Mouse (Mus musculus): Measurements from ENCODE around the gene Snx5. TPM values are rescaled to one million over a fixed set of nuclear protein-coding genes. Genes with fewer than 3 reads are reported as not detected.
A peak's percentile ranks its signal among the peaks of the same experiment; 100 is the strongest.

The Snx5 gene
- total RNA-seq (2021): 10 to 100 TPM; 51.5 to 55.3 TPM
- 22.2 and 39.7 TPM in 2 replicates for polyA plus RNA-seq (2012; rRNA removed)
- long read RNA-seq, transcript Snx5-202 (14 exons, 2,512 nt): minor isoform, 15 of 75 reads
- long read RNA-seq, transcript Snx5-201 (13 exons, 2,419 nt): major isoform, 49 of 75 reads
- long read RNA-seq, partial matches to known transcripts: 1 of 75 reads
- long read RNA-seq, other reads (novel, unspliced or antisense): 10 of 75 reads

DNA sequence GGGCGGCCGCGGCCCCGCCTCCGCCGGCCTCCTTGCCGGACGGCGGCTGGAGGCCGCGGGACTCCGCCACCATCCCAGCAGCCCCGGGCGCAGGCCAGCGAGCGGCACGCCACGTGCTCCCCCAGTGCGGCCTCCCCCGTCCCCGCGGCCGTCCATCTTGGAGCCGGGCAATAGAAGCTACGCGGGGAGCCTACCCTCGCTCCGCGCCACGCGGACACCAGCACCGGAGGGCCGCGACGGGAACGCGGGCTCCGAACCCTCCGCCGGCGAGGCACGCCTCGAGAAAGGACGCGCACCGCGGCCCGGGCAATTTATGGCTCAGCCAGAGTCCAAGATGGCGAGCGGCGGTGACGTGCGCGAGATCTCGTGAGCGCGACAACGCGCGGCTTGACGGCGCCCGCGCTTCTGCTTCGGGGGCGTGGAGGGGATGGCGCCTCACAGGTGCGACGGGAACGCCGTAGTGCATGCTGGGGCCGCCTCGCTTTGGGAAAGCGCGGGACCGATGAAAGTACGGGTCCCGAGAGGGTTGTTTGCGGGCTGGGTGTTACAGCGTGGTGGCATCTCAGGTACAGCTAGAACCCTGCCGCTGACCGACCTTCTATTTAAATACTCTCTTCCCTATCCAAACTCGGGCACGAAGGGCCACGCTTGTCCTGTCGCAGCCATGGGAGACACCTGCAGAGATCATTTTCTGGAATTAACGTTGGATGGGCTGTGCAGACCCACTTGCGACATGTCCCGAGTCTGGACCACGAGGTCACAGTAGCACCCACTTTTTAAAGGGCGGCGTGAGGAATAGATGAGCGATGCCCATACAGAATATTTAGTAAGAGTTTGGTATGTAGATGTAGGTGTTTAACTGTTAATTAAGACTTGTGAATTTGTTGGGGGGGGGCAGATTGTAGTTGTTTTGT, at the start of gene Snx5, which contains the start of gene Mgme1:
Gene Snx5 (minus strand): TSS at position 400 of the 914 bp plus-strand sequence.
Gene Mgme1 (plus strand): TSS at position 157 of the 914 bp plus-strand sequence.
- peak; percentile 94 to 95 for DNase-seq
- Histone ChIP-seq H3K27me3 (ENCODE audit: control insufficient read depth, insufficient read depth, low read length) (no peaks in the 10 kb centered on the region), H3K4me3 (peak within 1 kb of the TSS; percentile 97), H3K27ac (peak within 1 kb of the TSS; percentile 99), H3K4me1 (ENCODE audit: control insufficient read depth, insufficient read depth, low read length) (peaks cover 1% of the 10 kb centered on the region), H3K79me2 (replicated peaks; ENCODE audit: control insufficient read depth, insufficient read depth, low read length) (peaks cover 1% of the 10 kb centered on the region), H3K36me3 (ENCODE audit: control insufficient read depth, insufficient read depth, low read length) (peaks cover 19% of the 10 kb centered on the region), H3K9ac (ENCODE audit: low read depth, low read length) (peak within 1 kb of the TSS; percentile 97)
- 1% methylated on average over 93 of the region's 93 CpGs for WGBS
- TF ChIP-seq EP300 (IDR thresholded peaks at IDR 0.05; ENCODE audit: insufficient read depth, low read depth, low read length) (0 out of 2 replicates have a peak, but pooled peaks have one; percentile 22), CTCF (IDR thresholded peaks at IDR 0.05) (no peak), POLR2A (IDR thresholded peaks at IDR 0.05; ENCODE audit: insufficient read depth, low read depth, low read length) (peak; percentile 58)
- intact Hi-C loops (cut with DNase I): loop anchor here (2.0 to 5.0 kb wide), 2 partner anchors 98 to 263 kb away; partner anchors contain the start of genes Kat14 and Pet117

DNA sequence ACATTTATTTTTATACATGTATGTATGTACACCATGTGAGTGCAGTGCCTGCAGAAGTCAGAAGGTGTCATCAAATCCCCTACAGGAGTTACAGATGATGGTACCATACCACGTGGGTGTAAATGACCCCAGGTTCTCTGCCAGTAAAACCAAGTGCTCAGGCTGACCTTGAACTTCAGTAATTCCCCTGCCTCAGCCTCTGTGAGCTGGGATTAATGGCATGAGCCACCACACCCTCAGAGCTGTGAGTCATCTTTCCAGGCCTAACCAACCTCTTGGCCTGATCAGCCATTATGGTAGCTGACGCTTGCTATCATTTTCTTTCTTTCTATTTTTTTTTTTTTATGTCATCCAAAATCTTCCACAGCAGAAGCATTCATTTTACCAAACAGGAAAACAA, 40.7 kb upstream of the Snx5 start:
- intact Hi-C loops (cut with DNase I): no loop called here
- Histone ChIP-seq H3K79me2 (replicated peaks; ENCODE audit: control insufficient read depth, insufficient read depth, low read length) (no peaks in the 10 kb centered on the region), H3K27me3 (ENCODE audit: control insufficient read depth, insufficient read depth, low read length) (no peaks in the 10 kb centered on the region), H3K9ac (ENCODE audit: low read depth, low read length) (no peak overlapping the region), H3K36me3 (ENCODE audit: control insufficient read depth, insufficient read depth, low read length) (no peaks in the 10 kb centered on the region), H3K4me3 (no peak overlapping the region), H3K27ac (no peak overlapping the region), H3K4me1 (ENCODE audit: control insufficient read depth, insufficient read depth, low read length) (no peaks in the 10 kb centered on the region)
- TF ChIP-seq CTCF (IDR thresholded peaks at IDR 0.05) (no peak), EP300 (IDR thresholded peaks at IDR 0.05; ENCODE audit: insufficient read depth, low read depth, low read length) (no peak), POLR2A (IDR thresholded peaks at IDR 0.05; ENCODE audit: insufficient read depth, low read depth, low read length) (no peak)
- WGBS: 74% methylated on average over 2 of the region's 2 CpGs
- DNase-seq: no peak

DNA sequence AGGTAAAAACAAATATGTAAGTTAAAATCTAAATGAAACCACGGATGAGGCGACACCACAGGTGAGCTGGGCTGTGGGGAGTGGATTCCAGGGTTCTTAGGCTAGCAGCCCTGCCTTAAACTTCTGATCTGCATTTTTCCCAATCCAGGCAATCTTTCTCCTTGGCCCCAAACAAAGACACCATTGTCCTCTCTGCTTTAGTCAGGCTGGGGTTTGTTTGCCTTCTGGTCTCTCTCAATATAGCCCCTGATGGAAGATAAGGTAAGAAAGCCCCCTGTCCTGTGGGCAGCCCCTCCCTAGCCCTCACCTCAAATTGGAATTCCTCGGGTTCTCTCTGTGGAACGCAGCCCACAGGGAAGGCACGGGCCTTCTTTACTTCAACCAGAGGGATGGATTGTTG, 39.6 kb upstream of the Snx5 start:
- Histone ChIP-seq H3K4me1 (ENCODE audit: control insufficient read depth, insufficient read depth, low read length) (no peaks in the 10 kb centered on the region), H3K79me2 (replicated peaks; ENCODE audit: control insufficient read depth, insufficient read depth, low read length) (no peaks in the 10 kb centered on the region), H3K27me3 (ENCODE audit: control insufficient read depth, insufficient read depth, low read length) (no peaks in the 10 kb centered on the region), H3K36me3 (ENCODE audit: control insufficient read depth, insufficient read depth, low read length) (no peaks in the 10 kb centered on the region), H3K4me3 (no peak overlapping the region), H3K27ac (no peak overlapping the region), H3K9ac (ENCODE audit: low read depth, low read length) (no peak overlapping the region)
- WGBS: 58% methylated on average over 5 of the region's 5 CpGs
- TF ChIP-seq CTCF (IDR thresholded peaks at IDR 0.05) (no peak), POLR2A (IDR thresholded peaks at IDR 0.05; ENCODE audit: insufficient read depth, low read depth, low read length) (no peak), EP300 (IDR thresholded peaks at IDR 0.05; ENCODE audit: insufficient read depth, low read depth, low read length) (no peak)
- intact Hi-C loops (cut with DNase I): no loop called here
- DNase-seq: no peak

DNA sequence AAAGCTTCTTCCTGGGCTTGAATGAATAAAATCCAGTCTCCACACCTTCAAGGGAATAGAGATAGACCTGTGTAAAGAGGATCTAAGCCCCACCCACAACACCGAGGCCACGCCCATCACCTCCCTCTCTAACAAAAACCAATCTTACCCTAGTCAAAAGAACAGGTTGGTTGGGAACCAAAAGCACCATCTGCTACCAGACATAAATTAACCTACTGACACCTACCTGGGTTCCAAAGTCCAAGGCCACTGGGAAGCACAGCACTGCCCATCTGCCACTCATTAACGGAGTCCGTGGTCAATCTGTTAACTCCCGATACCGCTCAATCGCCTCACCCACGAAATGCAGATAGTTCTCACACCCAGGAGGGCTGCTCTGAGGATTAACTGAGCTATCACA, 37.9 kb upstream of the Snx5 start:
- no peak overlapping the region for H3K9ac ChIP-seq (ENCODE audit: low read depth, low read length)
- no peaks in the 10 kb centered on the region for H3K36me3 ChIP-seq (ENCODE audit: control insufficient read depth, insufficient read depth, low read length)
- H3K27ac ChIP-seq: no peak overlapping the region
- no peaks in the 10 kb centered on the region for H3K4me1 ChIP-seq (ENCODE audit: control insufficient read depth, insufficient read depth, low read length)
- WGBS: 44% methylated on average over 8 of the region's 8 CpGs
- intact Hi-C loops (cut with DNase I): loop anchor here (5.0 kb wide), 1 partner anchor 144 kb away; no protein-coding TSS in a partner anchor
- no peak for TF ChIP-seq EP300 (IDR thresholded peaks at IDR 0.05; ENCODE audit: insufficient read depth, low read depth, low read length)
- TF ChIP-seq POLR2A (IDR thresholded peaks at IDR 0.05; ENCODE audit: insufficient read depth, low read depth, low read length): no peak
- TF ChIP-seq CTCF (IDR thresholded peaks at IDR 0.05): no peak
- H3K27me3 ChIP-seq (ENCODE audit: control insufficient read depth, insufficient read depth, low read length): no peaks in the 10 kb centered on the region
- H3K79me2 ChIP-seq (replicated peaks; ENCODE audit: control insufficient read depth, insufficient read depth, low read length): no peaks in the 10 kb centered on the region
- no peak overlapping the region for H3K4me3 ChIP-seq
- DNase-seq: no peak

DNA sequence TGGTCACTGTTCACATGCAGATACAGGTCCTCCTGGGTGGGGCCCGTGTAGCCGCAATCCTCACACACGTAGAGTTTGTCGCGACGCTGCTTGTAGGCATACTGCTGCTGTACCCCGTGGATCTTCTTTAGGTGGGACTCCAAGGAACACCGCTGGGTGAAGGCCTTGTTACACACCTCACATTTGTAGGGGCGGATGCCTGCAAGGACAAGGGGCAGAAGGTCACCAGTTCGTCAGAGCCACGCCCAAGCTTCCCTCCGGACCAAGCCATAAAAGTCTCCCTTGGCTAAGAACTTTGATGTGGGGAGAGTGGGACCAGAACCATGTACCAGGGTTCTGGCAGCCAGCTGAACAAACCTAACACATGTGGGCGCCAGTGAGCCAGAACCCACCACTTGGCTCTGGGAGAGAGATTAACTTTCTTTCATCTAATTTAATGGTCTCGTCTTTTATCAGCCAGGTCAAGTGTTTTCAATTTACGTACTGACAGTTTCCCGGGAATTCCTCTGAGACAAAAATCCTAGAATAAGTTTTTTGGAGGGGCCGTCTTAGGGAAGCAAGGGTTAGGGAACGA, 35.1 kb upstream of the Snx5 start:
- no peak overlapping the region for H3K4me3 ChIP-seq
- H3K4me1 ChIP-seq (ENCODE audit: control insufficient read depth, insufficient read depth, low read length): no peaks in the 10 kb centered on the region
- WGBS: 70% methylated on average over 18 of the region's 18 CpGs
- no peaks in the 10 kb centered on the region for H3K79me2 ChIP-seq (replicated peaks; ENCODE audit: control insufficient read depth, insufficient read depth, low read length)
- intact Hi-C loops (cut with DNase I): loop anchor here (5.0 kb wide), 1 partner anchor 146 kb away; no protein-coding TSS in a partner anchor
- no peaks in the 10 kb centered on the region for H3K27me3 ChIP-seq (ENCODE audit: control insufficient read depth, insufficient read depth, low read length)
- TF ChIP-seq POLR2A (IDR thresholded peaks at IDR 0.05; ENCODE audit: insufficient read depth, low read depth, low read length) (no peak), CTCF (IDR thresholded peaks at IDR 0.05) (peak; percentile 57)
- no peak overlapping the region for H3K9ac ChIP-seq (ENCODE audit: low read depth, low read length)
- no peak for DNase-seq
- no peaks in the 10 kb centered on the region for H3K36me3 ChIP-seq (ENCODE audit: control insufficient read depth, insufficient read depth, low read length)
- no peak overlapping the region for H3K27ac ChIP-seq

Data from heart, adult 2 months (tissue).